Comparison of ENCODE assay signal across 8 mouse cellular contexts in genomic region chr4:124752281-124753199, GRCm38 (mm10). TPM values are rescaled to one million over a fixed set of nuclear protein-coding genes. Genes with fewer than 3 reads are reported as not detected.
A peak's percentile ranks its signal among the peaks of the same experiment; 100 is the strongest.
DNase-seq lines count a peak whose midpoint lies in the region; ATAC-seq lines count a peak whose summit lies in the region.

No protein-coding gene starts in this region.

- H3K27me3 ChIP-seq in embryonic facial prominence, embryonic 15.5 days: no peaks in the 10 kb centered on the region
- no peaks in the 10 kb centered on the region for H3K27me3 ChIP-seq in stomach, embryonic 14.5 days (ENCODE audit: control insufficient read depth, insufficient read depth, low read length)

- H3K9me3 ChIP-seq in embryonic facial prominence, embryonic 15.5 days (replicated peaks): no peaks in the 10 kb centered on the region
- H3K9me3 ChIP-seq in stomach, embryonic 14.5 days (ENCODE audit: control insufficient read depth, low read depth, low read length): no peaks in the 10 kb centered on the region

- peak overlapping the region; percentile 59 for H3K9ac ChIP-seq in embryonic facial prominence, embryonic 15.5 days
- peak overlapping the region; percentile 49; the same call in 1 of the 2 replicates for H3K9ac ChIP-seq in stomach, embryonic 14.5 days (replicated peaks; ENCODE audit: low read depth, low read length)

- peak overlapping the region; percentile 88 for H3K4me2 ChIP-seq in embryonic facial prominence, embryonic 15.5 days (replicated peaks)
- H3K4me2 ChIP-seq in stomach, embryonic 14.5 days (replicated peaks; ENCODE audit: low read depth, low read length): peak overlapping the region; percentile 93

- H3K36me3 ChIP-seq in embryonic facial prominence, embryonic 15.5 days: peaks cover 4% of the 10 kb centered on the region
- no peaks in the 10 kb centered on the region for H3K36me3 ChIP-seq in stomach, embryonic 14.5 days (ENCODE audit: control insufficient read depth, insufficient read depth, low read length)

- DNase-seq in retina, postnatal 1 day: peak; percentile 21
- DNase-seq in retina, embryonic 14.5 days (ENCODE audit: low spot score): no peak
- DNase-seq in kidney, adult 8-10 months: peak; percentile 51 to 64
- peak; percentile 88 for DNase-seq in lung, postnatal 25 days (ENCODE audit: low spot score)
- DNase-seq in urinary bladder, postnatal 25 days (ENCODE audit: low spot score): no peak

- peak overlapping the region; percentile 82 for H3K4me3 ChIP-seq in embryonic facial prominence, embryonic 15.5 days (replicated peaks)
- H3K4me3 ChIP-seq in stomach, embryonic 14.5 days (ENCODE audit: low read depth, low read length): peak overlapping the region; percentile 64

- H3K4me1 ChIP-seq in embryonic facial prominence, embryonic 15.5 days: peaks cover 15% of the 10 kb centered on the region
- H3K4me1 ChIP-seq in stomach, embryonic 14.5 days (ENCODE audit: control insufficient read depth, insufficient read depth, low read length): peaks cover 23% of the 10 kb centered on the region

- 18% methylated on average over 15 of the region's 15 CpGs for WGBS in embryonic facial prominence, embryonic 15.5 days
- 23% methylated on average over 15 of the region's 15 CpGs for WGBS in stomach, embryonic 14.5 days

- ATAC-seq in embryonic facial prominence, embryonic 15.5 days (ENCODE audit: insufficient number of reproducible peaks, low FRiP score, low TSS enrichment, low read depth): no peak
- ATAC-seq in stomach, embryonic 14.5 days (ENCODE audit: insufficient number of reproducible peaks, insufficient read depth, low FRiP score, low read depth): no peak
- ATAC-seq in cerebellum, adult (ENCODE audit: insufficient number of reproducible peaks, low FRiP score, low TSS enrichment): no peak

- no peak overlapping the region for H3K27ac ChIP-seq in embryonic facial prominence, embryonic 15.5 days (replicated peaks)
- H3K27ac ChIP-seq in stomach, embryonic 14.5 days (ENCODE audit: low read length): no peak overlapping the region

RNA-seq across cellular contexts. Expression of gene Inpp5b, which starts 10.9 kb away (rescaled TPM):
- polyA plus RNA-seq in embryonic facial prominence, embryonic 15.5 days (2015; fragmentation: Nextera tagmentation; extraction: Ambion mirVana): 29.2 and 30.9 TPM in 2 replicates
- polyA plus RNA-seq in stomach, embryonic 14.5 days (2014; fragmentation: Nextera tagmentation; extraction: Ambion mirVana): 27.4 and 31.1 TPM in 2 replicates

RNA-seq across cellular contexts. Expression of gene Sf3a3, which starts 38.0 kb away (rescaled TPM):
- polyA plus RNA-seq in embryonic facial prominence, embryonic 15.5 days (2015; fragmentation: Nextera tagmentation; extraction: Ambion mirVana): 138 and 141 TPM in 2 replicates
- 145 and 150 TPM in 2 replicates for polyA plus RNA-seq in stomach, embryonic 14.5 days (2014; fragmentation: Nextera tagmentation; extraction: Ambion mirVana)

RNA-seq across cellular contexts. Expression of gene Mtf1, which starts 49.4 kb away (rescaled TPM):
- 10.9 and 11.2 TPM in 2 replicates for polyA plus RNA-seq in embryonic facial prominence, embryonic 15.5 days (2015; fragmentation: Nextera tagmentation; extraction: Ambion mirVana)
- 12.9 and 14.1 TPM in 2 replicates for polyA plus RNA-seq in stomach, embryonic 14.5 days (2014; fragmentation: Nextera tagmentation; extraction: Ambion mirVana)

RNA-seq across cellular contexts. Expression of gene Fhl3, which starts 52.0 kb away (rescaled TPM):
- polyA plus RNA-seq in embryonic facial prominence, embryonic 15.5 days (2015; fragmentation: Nextera tagmentation; extraction: Ambion mirVana): 17.3 and 17.8 TPM in 2 replicates
- 19.5 and 20.4 TPM in 2 replicates for polyA plus RNA-seq in stomach, embryonic 14.5 days (2014; fragmentation: Nextera tagmentation; extraction: Ambion mirVana)

RNA-seq across cellular contexts. Expression of gene Utp11, which starts 59.1 kb away (rescaled TPM):
- polyA plus RNA-seq in embryonic facial prominence, embryonic 15.5 days (2015; fragmentation: Nextera tagmentation; extraction: Ambion mirVana): 68.9 and 71.3 TPM in 2 replicates
- polyA plus RNA-seq in stomach, embryonic 14.5 days (2014; fragmentation: Nextera tagmentation; extraction: Ambion mirVana): 73.9 and 74.2 TPM in 2 replicates

Comparison
In these comparisons a context has a peak if more than half of its experiments do, and no peak if none do; other contexts are left out.
1. DNase-seq: peak in retina, postnatal 1 day (single experiment), kidney, adult 8-10 months (2 of 2) and lung, postnatal 25 days (single experiment); none in retina, embryonic 14.5 days (single experiment) and urinary bladder, postnatal 25 days (single experiment).